Mouse (Mus musculus): ENCODE data around the gene Rpp38.

- TF ChIP-seq CTCF (IDR thresholded peaks at IDR 0.05): no peak
- TF ChIP-seq EP300 (IDR thresholded peaks at IDR 0.05): peak; percentile 62; the same call in 1 of the 2 replicates
These were observed at the start of gene Rpp38 for GRCm38 (mm10) chr2:3332484-3333242.
